10 mouse cellular contexts compared by ENCODE assay signal in genomic region chr4:151095207-151095606, GRCm38 (mm10). TPM values are rescaled to one million over a fixed set of nuclear protein-coding genes. Genes with fewer than 3 reads are reported as not detected.
DNase-seq lines count a peak whose midpoint lies in the region; ATAC-seq lines count a peak whose summit lies in the region.
"Had no signal": no experiment of that assay in that cellular context is flagged by ENCODE, and none has a peak within 500 bp of the region (broad histone marks: within the 10 kb centered on the region; RNA-seq: fewer than 3 reads in every experiment).

No protein-coding gene starts in this region.

- peaks cover 6% of the 10 kb centered on the region; the same call in 1 of the 2 replicates for H3K27me3 ChIP-seq in liver, embryonic 12.5 days (replicated peaks)

- H3K4me2 ChIP-seq in liver, embryonic 12.5 days: no peak overlapping the region

- H3K4me3 ChIP-seq in liver, embryonic 12.5 days: no peak overlapping the region
- H3K4me3 ChIP-seq: megakaryocyte, embryonic 14.5 days had no signal

- 28% methylated on average over 2 of the region's 2 CpGs for whole genome bisulfite sequencing in liver, embryonic 12.5 days (ENCODE audit: insufficient replicate concordance)

- H3K36me3 ChIP-seq in liver, embryonic 12.5 days: no peaks in the 10 kb centered on the region

- no peak overlapping the region for H3K9ac ChIP-seq in liver, embryonic 12.5 days

- H3K27ac ChIP-seq in liver, embryonic 12.5 days: no peak overlapping the region

- H3K4me1 ChIP-seq in liver, embryonic 12.5 days: no peaks in the 10 kb centered on the region
- H3K4me1 ChIP-seq: megakaryocyte, embryonic 14.5 days had no signal

- DNase-seq in cerebellum, adult 11 months: peak; percentile 54
- peak; percentile 27 for DNase-seq in liver
- DNase-seq in cerebellum, adult 18-20 months: peak; percentile 58 to 63
- DNase-seq in heart, postnatal 4 days: peak; percentile 73
- DNase-seq in skeletal muscle tissue, adult 2 months (ENCODE audit: low read depth, low spot score): peak; percentile 21
- no peak for DNase-seq in spleen, postnatal 14 days (ENCODE audit: low spot score in 2 of 2)

- ATAC-seq in cerebellum, adult (ENCODE audit: insufficient number of reproducible peaks, low FRiP score, low TSS enrichment): no peak
- ATAC-seq in liver, embryonic 12.5 days: no peak

- H3K9me3 ChIP-seq in liver, embryonic 12.5 days (replicated peaks): no peaks in the 10 kb centered on the region
- H3K9me3 ChIP-seq: megakaryocyte, embryonic 14.5 days had no signal

RNA-seq across cellular contexts. Expression of gene Gm13090, which starts 5.8 kb away (rescaled TPM):
- not detected in 2 replicates for polyA plus RNA-seq in liver, embryonic 12.5 days (2016; fragmentation: Nextera tagmentation; extraction: Ambion mirVana)
- total RNA-seq in heart, postnatal 4 days (2021): not detected
- total RNA-seq: heart, adult 18-20 months had no signal

RNA-seq across cellular contexts. Expression of gene Vamp3, which starts 37.4 kb away (rescaled TPM):
- 51.0 and 53.2 TPM in 2 replicates for polyA plus RNA-seq in liver, embryonic 12.5 days (2016; fragmentation: Nextera tagmentation; extraction: Ambion mirVana)
- total RNA-seq in heart, postnatal 4 days (2021): 10 to 100 TPM; 83.2 to 86.2 TPM

RNA-seq across cellular contexts. Expression of gene Per3, which starts 50.7 kb away (rescaled TPM):
- polyA plus RNA-seq in liver, embryonic 12.5 days (2016; fragmentation: Nextera tagmentation; extraction: Ambion mirVana): 4.3 and 4.9 TPM in 2 replicates
- 10 to 100 TPM; 12.0 to 12.9 TPM for total RNA-seq in heart, postnatal 4 days (2021)

Comparison
In these comparisons a context has a peak if more than half of its experiments do, and no peak if none do; other contexts are left out.
1. DNase-seq: peak in cerebellum, adult 11 months (single experiment), liver (single experiment), cerebellum, adult 18-20 months (2 of 2), heart, postnatal 4 days (single experiment) and skeletal muscle tissue, adult 2 months (single experiment); none in spleen, postnatal 14 days (0 of 2).